Mouse (Mus musculus) heart, postnatal 25 days (tissue): Measurements from ENCODE around the gene Gal. TPM values are rescaled to one million over a fixed set of nuclear protein-coding genes. Genes with fewer than 3 reads are reported as not detected.

Experiments
- DNase-seq: peaks from one replicate; pipeline ENCODE4 v3.0.0; 2022; ENCODE audit warnings: low spot score
- intact Hi-C: fragments of 180-260 bp; cut with DNase I; formaldehyde crosslinking; loops from one replicate; pipeline ENCODE4 v1.15.1; 2025
- total RNA-seq, 2 experiments: library from RNA; stranded (reverse); gene quantifications; 2 replicates each; pipeline ENCODE4 v1.2.3; 2021

Gene Gal
- total RNA-seq, 2 experiments from 2014 or later = not detected

DNA sequence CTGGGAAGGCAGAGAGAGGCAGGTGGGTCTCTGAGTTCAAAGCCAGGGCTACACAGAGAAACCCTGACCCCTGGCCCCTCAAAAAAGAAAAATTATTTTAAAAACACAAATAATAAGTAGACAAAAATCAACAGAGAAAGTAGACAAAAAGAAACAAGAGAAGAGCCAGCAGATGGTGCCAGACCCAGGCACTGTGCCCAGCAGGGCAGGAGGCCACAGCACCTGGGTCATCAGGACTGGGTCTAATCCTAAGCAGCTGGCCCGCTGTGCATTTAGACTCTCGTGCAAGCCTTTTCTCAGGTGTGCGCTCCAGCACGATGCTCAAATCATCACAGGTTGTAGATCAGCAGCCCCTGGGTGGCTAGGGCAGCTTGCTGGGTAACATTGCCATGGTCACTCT lies 50.8 kb downstream of the Gal start:
- intact Hi-C loops = no loop called here
- DNase-seq = no peak

Other genes starting within 250 kb of the Gal start
- gene Mrpl21, start 131.6 kb downstream of the Gal start, total RNA-seq = 10 to 100 TPM; 93.9 to 96.1 TPM
- 1 to 10 TPM; 2.4 to 2.8 TPM for gene Ighmbp2, start 131.5 kb downstream of the Gal start, total RNA-seq
- 10 to 100 TPM; 60.2 to 60.5 TPM for gene Cpt1a, start 92.2 kb downstream of the Gal start, total RNA-seq
- 1 to 10 TPM; 3.9 to 4.2 TPM for gene Tesmin, start 25.7 kb downstream of the Gal start, total RNA-seq
- 10 to 100 TPM; 68.8 to 83.0 TPM for gene Ppp6r3, start 161.2 kb upstream of the Gal start, total RNA-seq